Mouse (Mus musculus): ENCODE results near the gene Gpx1. TPM values are rescaled to one million over a fixed set of nuclear protein-coding genes. Genes with fewer than 3 reads are reported as not detected.
"Not testable (repeated sequence)": the region's sequence is repeated elsewhere in the genome, so short reads cannot be mapped to it uniquely, and the experiment has no call there.

Gpx1 gene
- polyA plus RNA-seq, 1 experiment from 2014 or later, result 5,943 TPM

GRCm38 (mm10) chr9:108305629-108306520, 32.8 kb upstream of the Gpx1 start, which contains the start of the genes Rhoa and Tcta:
Gene Rhoa, plus strand, starts transcription at chr9:108306129.
Gene Tcta, minus strand, starts transcription at chr9:108306160.
- H3K27ac ChIP-seq (ENCODE audit: low read length), result peak within 1 kb of the TSS; percentile 100
- H3K36me3 ChIP-seq (ENCODE audit: control insufficient read depth, insufficient read depth), result peaks cover 8% of the 10 kb centered on the region; the same call in 1 of the 2 replicates
- WGBS (ENCODE audit: insufficient replicate concordance), result under 1% methylated on average over 77 of the region's 81 CpGs
- H3K9ac ChIP-seq (ENCODE audit: low read depth, low read length), result peak within 1 kb of the TSS; percentile 98
- no peaks in the 10 kb centered on the region for H3K9me3 ChIP-seq (replicated peaks; ENCODE audit: control insufficient read depth, low read length)
- peak; percentile 90 for ATAC-seq (ENCODE audit: low read depth)
- H3K4me2 ChIP-seq (ENCODE audit: low read depth, low read length), result peak within 1 kb of the TSS; percentile 56
- H3K4me1 ChIP-seq (ENCODE audit: control insufficient read depth, low read depth, low read length), result peaks cover 32% of the 10 kb centered on the region
- H3K27me3 ChIP-seq (ENCODE audit: control insufficient read depth, insufficient read depth, low read depth, low read length), result no peaks in the 10 kb centered on the region
- peak within 1 kb of the TSS; percentile 88 for H3K4me3 ChIP-seq (ENCODE audit: low read depth, low read length)

DNA sequence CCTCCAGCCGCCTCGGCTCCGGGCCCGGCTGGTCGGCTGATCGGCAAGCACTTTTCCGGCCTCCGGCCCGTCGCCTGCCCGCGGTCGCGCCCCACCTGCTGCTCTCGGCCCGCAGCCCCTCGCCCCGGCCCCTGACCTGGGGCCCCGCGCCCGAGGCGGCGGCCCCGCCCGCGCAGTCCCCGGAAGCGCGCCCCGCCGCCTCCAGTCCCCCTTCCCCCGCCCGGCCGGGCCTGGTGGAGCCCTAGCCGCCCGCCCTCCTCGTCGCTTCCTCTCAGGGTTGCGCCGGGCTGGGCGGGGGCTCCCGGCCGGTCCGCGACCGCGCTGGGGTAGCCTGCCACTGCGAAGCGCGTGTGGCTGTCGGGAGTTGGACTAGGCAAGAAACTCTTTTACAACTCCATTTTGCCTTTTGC, 32.1 kb upstream of the Gpx1 start:
- H3K9ac ChIP-seq (ENCODE audit: low read depth, low read length), result peak overlapping the region; percentile 98
- peak overlapping the region; percentile 45 for H3K4me2 ChIP-seq (ENCODE audit: low read depth, low read length)
- H3K4me1 ChIP-seq (ENCODE audit: control insufficient read depth, low read depth, low read length), result peaks cover 32% of the 10 kb centered on the region
- WGBS (ENCODE audit: insufficient replicate concordance), result under 1% methylated on average over 45 of the region's 51 CpGs
- H3K27me3 ChIP-seq (ENCODE audit: control insufficient read depth, insufficient read depth, low read depth, low read length), result no peaks in the 10 kb centered on the region
- ATAC-seq (ENCODE audit: low read depth), result peak; percentile 76
- H3K4me3 ChIP-seq (ENCODE audit: low read depth, low read length), result peak overlapping the region; percentile 88
- H3K9me3 ChIP-seq (replicated peaks; ENCODE audit: control insufficient read depth, low read length), result no peaks in the 10 kb centered on the region
- H3K36me3 ChIP-seq (ENCODE audit: control insufficient read depth, insufficient read depth), result peaks cover 8% of the 10 kb centered on the region; the same call in 1 of the 2 replicates
- H3K27ac ChIP-seq (ENCODE audit: low read length), result peak overlapping the region; percentile 100

DNA sequence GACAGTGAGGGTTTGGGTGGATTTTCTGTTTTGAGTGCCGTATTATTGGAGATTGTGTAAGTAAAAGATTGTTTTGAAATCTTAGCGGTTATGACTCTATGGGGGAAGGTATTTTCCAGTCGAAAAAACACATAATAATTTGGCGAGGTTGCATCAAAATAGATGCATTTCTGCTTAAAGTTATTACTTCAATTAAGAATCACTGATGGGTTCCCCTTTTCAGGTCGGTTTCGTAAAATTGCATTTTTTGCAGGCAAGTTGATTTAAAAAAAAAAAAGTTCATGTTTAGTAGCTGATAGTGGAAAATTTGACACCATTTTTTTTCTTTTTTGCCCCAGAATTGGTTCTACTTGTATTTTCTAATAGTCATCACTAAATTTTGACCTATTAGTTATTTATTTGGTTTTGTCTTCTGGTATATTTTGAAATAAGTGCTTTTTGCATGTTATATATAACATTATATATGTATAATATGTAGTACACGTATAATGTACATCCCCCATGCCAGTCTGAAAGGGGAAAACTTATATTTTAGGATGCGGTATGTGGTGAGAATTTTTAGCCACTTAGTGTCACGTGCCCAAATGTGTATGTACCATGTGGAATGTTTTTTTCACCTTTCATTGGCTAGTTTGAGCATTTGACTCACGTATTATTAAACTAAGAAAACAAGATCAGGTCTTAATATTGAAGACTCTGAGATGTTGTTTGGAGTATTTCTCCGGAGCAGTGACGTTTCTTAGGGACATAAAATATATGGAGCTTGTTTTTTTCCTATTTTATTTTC, 31.5 kb upstream of the Gpx1 start:
- Histone ChIP-seq H3K27ac (ENCODE audit: low read length) (peak overlapping the region; percentile 100), H3K27me3 (ENCODE audit: control insufficient read depth, insufficient read depth, low read depth, low read length) (no peaks in the 10 kb centered on the region), H3K9me3 (replicated peaks; ENCODE audit: control insufficient read depth, low read length) (no peaks in the 10 kb centered on the region), H3K36me3 (ENCODE audit: control insufficient read depth, insufficient read depth) (peaks cover 8% of the 10 kb centered on the region; the same call in 1 of the 2 replicates), H3K4me1 (ENCODE audit: control insufficient read depth, low read depth, low read length) (peaks cover 38% of the 10 kb centered on the region), H3K9ac (ENCODE audit: low read depth, low read length) (peak overlapping the region; percentile 98), H3K4me2 (ENCODE audit: low read depth, low read length) (peak overlapping the region; percentile 63), H3K4me3 (ENCODE audit: low read depth, low read length) (peak overlapping the region; percentile 88)
- 4% methylated on average over 12 of the region's 12 CpGs for WGBS (ENCODE audit: insufficient replicate concordance)
- ATAC-seq (ENCODE audit: low read depth), result no peak

GRCm38 (mm10) chr9:108308141-108308540, 30.6 kb upstream of the Gpx1 start:
- Histone ChIP-seq H3K9ac (ENCODE audit: low read depth, low read length) (peak overlapping the region; percentile 66), H3K27me3 (ENCODE audit: control insufficient read depth, insufficient read depth, low read depth, low read length) (no peaks in the 10 kb centered on the region), H3K27ac (ENCODE audit: low read length) (peak overlapping the region; percentile 53), H3K36me3 (ENCODE audit: control insufficient read depth, insufficient read depth) (peaks cover 6% of the 10 kb centered on the region; the same call in 1 of the 2 replicates), H3K4me3 (ENCODE audit: low read depth, low read length) (peak overlapping the region; percentile 67), H3K4me1 (ENCODE audit: control insufficient read depth, low read depth, low read length) (peaks cover 38% of the 10 kb centered on the region), H3K9me3 (replicated peaks; ENCODE audit: control insufficient read depth, low read length) (no peaks in the 10 kb centered on the region), H3K4me2 (ENCODE audit: low read depth, low read length) (peak overlapping the region; percentile 63)
- WGBS (ENCODE audit: insufficient replicate concordance), result 35% methylated on average over 2 of the region's 2 CpGs
- no peak for ATAC-seq (ENCODE audit: low read depth)

DNA sequence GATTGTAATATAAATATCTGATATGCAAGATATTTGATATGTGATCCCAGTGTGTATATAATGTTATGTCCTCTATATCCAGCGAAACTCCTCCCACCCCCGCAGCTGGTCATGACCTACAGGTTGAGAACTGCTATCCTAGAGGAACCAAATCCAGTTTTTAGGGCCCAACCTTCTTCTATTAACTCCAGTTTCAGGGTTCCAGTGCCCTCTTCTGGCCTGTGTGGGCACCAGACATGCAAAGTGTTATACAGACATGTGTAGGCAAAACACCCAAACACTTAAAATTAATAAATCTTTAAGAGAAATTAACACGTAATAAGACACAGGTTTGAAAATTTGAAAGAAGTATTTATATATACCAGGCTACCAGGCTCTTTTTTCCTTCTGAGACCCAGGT, 21.1 kb upstream of the Gpx1 start:
- H3K9ac ChIP-seq (ENCODE audit: low read depth, low read length), result no peak overlapping the region
- no peak overlapping the region for H3K4me3 ChIP-seq (ENCODE audit: low read depth, low read length)

DNA sequence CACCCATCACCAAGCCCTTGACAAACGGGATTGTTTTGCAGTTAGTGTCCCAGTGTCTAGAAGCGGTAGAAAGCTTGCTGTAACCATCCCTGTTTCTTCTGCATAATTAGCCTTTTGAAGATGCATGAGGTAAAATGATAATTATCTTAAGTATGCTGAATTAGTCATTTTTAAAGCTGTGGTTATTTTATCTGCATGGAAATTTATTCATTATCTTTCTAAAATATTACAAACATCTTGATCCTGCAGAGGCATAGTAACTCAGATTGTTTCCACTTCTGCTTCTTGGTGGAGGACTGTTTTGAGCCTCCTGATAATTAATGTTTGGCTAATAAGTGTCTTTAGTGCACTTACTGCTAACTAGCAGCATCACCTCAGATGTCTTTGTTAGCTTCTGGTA, 20.2 kb upstream of the Gpx1 start:
- Histone ChIP-seq H3K4me2 (ENCODE audit: low read depth, low read length) (no peak overlapping the region), H3K9ac (ENCODE audit: low read depth, low read length) (no peak overlapping the region), H3K27ac (ENCODE audit: low read length) (no peak overlapping the region), H3K4me1 (ENCODE audit: control insufficient read depth, low read depth, low read length) (no peaks in the 10 kb centered on the region; the same call in none of the 2 replicates), H3K27me3 (ENCODE audit: control insufficient read depth, insufficient read depth, low read depth, low read length) (no peaks in the 10 kb centered on the region), H3K9me3 (replicated peaks; ENCODE audit: control insufficient read depth, low read length) (no peaks in the 10 kb centered on the region), H3K4me3 (ENCODE audit: low read depth, low read length) (no peak overlapping the region), H3K36me3 (ENCODE audit: control insufficient read depth, insufficient read depth) (peaks cover 20% of the 10 kb centered on the region)
- ATAC-seq (ENCODE audit: low read depth), result no peak
- 79% methylated on average over 2 of the region's 2 CpGs for WGBS (ENCODE audit: insufficient replicate concordance)

More for the DNA sequence above, 21.1 kb upstream of the Gpx1 start:
- Histone ChIP-seq H3K4me2 (ENCODE audit: low read depth, low read length) (no peak overlapping the region), H3K27ac (ENCODE audit: low read length) (no peak overlapping the region), H3K36me3 (ENCODE audit: control insufficient read depth, insufficient read depth) (peaks cover 20% of the 10 kb centered on the region), H3K4me1 (ENCODE audit: control insufficient read depth, low read depth, low read length) (no peaks in the 10 kb centered on the region; the same call in 1 of the 2 replicates), H3K9me3 (replicated peaks; ENCODE audit: control insufficient read depth, low read length) (no peaks in the 10 kb centered on the region), H3K27me3 (ENCODE audit: control insufficient read depth, insufficient read depth, low read depth, low read length) (no peaks in the 10 kb centered on the region)
- no peak for ATAC-seq (ENCODE audit: low read depth)
- WGBS (ENCODE audit: insufficient replicate concordance), result 86% methylated on average over 3 of the region's 3 CpGs

DNA sequence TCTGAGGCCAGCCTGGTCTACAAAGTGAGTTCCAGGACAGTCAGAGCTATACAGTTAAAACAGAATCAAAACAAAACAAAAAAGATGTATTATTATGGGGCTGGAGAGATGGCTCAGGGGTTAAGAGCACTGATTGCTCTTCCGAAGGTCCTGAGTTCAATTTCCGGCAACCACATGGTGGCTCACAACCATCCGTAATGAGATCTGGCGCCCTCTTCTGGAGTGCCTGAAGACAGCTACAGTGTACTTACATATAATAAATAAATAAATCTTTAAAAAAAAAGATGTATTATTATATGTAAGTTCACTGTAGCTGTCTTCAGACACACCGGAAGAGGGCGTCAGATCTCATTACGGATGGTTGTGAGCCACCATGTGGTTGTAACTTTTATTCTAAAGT, 16.6 kb upstream of the Gpx1 start:
- not testable (repeated sequence) for ATAC-seq (ENCODE audit: low read depth); H3K9me3 ChIP-seq (replicated peaks; ENCODE audit: control insufficient read depth, low read length); H3K9ac ChIP-seq (ENCODE audit: low read depth, low read length); H3K4me2 ChIP-seq (ENCODE audit: low read depth, low read length); H3K27me3 ChIP-seq (ENCODE audit: control insufficient read depth, insufficient read depth, low read depth, low read length); H3K4me3 ChIP-seq (ENCODE audit: low read depth, low read length); H3K4me1 ChIP-seq (ENCODE audit: control insufficient read depth, low read depth, low read length); H3K27ac ChIP-seq (ENCODE audit: low read length)
- peaks cover 25% of the 10 kb centered on the region for H3K36me3 ChIP-seq (ENCODE audit: control insufficient read depth, insufficient read depth)
- 82% methylated on average over 7 of the region's 7 CpGs for WGBS (ENCODE audit: insufficient replicate concordance)

DNA sequence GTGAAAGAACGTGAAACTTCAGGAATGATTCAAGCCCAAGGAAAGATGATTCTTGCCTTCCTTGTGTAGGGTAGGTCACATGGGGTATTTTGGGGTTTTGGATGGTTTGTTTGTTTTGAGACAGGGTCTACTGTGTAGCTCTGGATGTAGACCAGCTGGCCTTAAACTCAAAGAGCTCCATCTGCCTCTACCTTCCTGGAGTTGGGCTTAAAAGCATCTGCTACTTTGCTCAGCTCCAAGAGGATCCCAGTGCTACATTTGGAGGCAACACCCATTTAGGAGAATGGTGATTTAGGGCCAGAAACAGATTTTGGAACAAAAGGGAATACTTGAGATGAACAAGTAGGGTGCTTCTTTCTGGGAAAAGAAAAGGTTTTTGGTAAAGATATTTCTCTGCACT, 13.9 kb upstream of the Gpx1 start:
- no peaks in the 10 kb centered on the region; the same call in 1 of the 2 replicates for H3K9me3 ChIP-seq (replicated peaks; ENCODE audit: control insufficient read depth, low read length)
- no peak overlapping the region for H3K4me2 ChIP-seq (ENCODE audit: low read depth, low read length)
- H3K27me3 ChIP-seq (ENCODE audit: control insufficient read depth, insufficient read depth, low read depth, low read length), result no peaks in the 10 kb centered on the region
- H3K9ac ChIP-seq (ENCODE audit: low read depth, low read length), result no peak overlapping the region
- peaks cover 40% of the 10 kb centered on the region for H3K36me3 ChIP-seq (ENCODE audit: control insufficient read depth, insufficient read depth)
- WGBS (ENCODE audit: insufficient replicate concordance), result 97% methylated on average over 1 of the region's 1 CpGs
- H3K4me1 ChIP-seq (ENCODE audit: control insufficient read depth, low read depth, low read length), result peaks cover 5% of the 10 kb centered on the region
- no peak overlapping the region for H3K4me3 ChIP-seq (ENCODE audit: low read depth, low read length)
- no peak overlapping the region for H3K27ac ChIP-seq (ENCODE audit: low read length)
- no peak for ATAC-seq (ENCODE audit: low read depth)

All from liver, embryonic 16.5 days (tissue).